Mouse (Mus musculus) heart, adult 2 months (tissue): Measurements from ENCODE around the gene Entpd3.
"Not testable (repeated sequence)": the region's sequence is repeated elsewhere in the genome, so short reads cannot be mapped to it uniquely, and the experiment has no call there.

Experiments used
- CTCF ChIP-seq: fragments of 200-600 bp; IDR thresholded peaks from 2 replicates; pipeline ENCODE4 v1.8.1; 2022; ENCODE audit warnings: antibody characterized with exemption, mild to moderate bottlenecking, moderate library complexity
- EP300 ChIP-seq: fragments of 200-500 bp; IDR thresholded peaks from 2 replicates; pipeline ENCODE4 v1.6.1; 2011; ENCODE audit warnings: low read depth, low read length, control low read depth; ENCODE audit not compliant: insufficient read depth
- POLR2A ChIP-seq: fragments of 200-500 bp; IDR thresholded peaks from 2 replicates; pipeline ENCODE4 v1.6.1; 2011; ENCODE audit warnings: mild to moderate bottlenecking, low read depth, low read length, control low read depth; ENCODE audit not compliant: insufficient read depth

GRCm38 (mm10) chr9:120533446-120533950 lies 6.1 kb upstream of the Entpd3 start:
- TF ChIP-seq CTCF, POLR2A, EP300: not testable (repeated sequence)
